Mouse (Mus musculus) neutrophil, adult 83 days (primary cell): ENCODE measurements around the gene Gm2381. TPM values are rescaled to one million over a fixed set of nuclear protein-coding genes. Genes with fewer than 3 reads are reported as not detected.

Experiments
- total RNA-seq, 2 experiments: library from RNA; stranded (reverse); gene quantifications; one replicate each; pipeline ENCODE4 v1.2.4; 2023

The Gm2381 gene
- not detected for total RNA-seq

GRCm38 (mm10) chr7:42866801-42867458 lies at the start of gene Gm2381:
Gene Gm2381 (minus strand): TSS chr7:42867234.

DNA sequence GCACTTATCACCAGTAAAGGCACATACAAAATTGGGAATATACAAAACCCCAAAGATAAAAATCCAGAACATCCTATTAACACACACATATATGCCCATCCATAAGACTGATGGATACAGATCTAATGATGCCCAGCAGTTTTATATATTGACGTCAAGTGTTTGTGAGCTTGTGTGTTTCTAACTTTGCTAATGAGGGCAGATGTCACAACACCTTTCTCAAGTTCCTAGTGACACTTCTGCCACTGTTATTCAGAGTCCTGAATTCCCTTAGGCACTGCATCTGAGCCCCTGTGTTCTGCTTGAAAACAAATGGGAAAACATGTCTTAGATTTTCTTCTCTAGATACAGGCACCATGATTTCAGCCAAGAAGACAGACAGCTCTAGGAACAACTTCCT lies 73.6 kb downstream of the Gm2381 start, which contains the start of gene Vmn2r62:
Gene Vmn2r62 (minus strand): TSS at position 101 of the 400 bp plus-strand sequence.

Other genes starting within 250 kb of the Gm2381 start
- gene Zfp976, start 224.6 kb downstream of the Gm2381 start, total RNA-seq: under 1 TPM; 0.73 to 0.79 TPM
- 1 to 10 TPM; 1.1 to 1.6 TPM for gene Zfp975, start 174.5 kb downstream of the Gm2381 start, total RNA-seq
- not detected for gene Gm17067, start 140.2 kb downstream of the Gm2381 start, total RNA-seq
- gene Vmn2r62, start 73.7 kb downstream of the Gm2381 start, total RNA-seq: not detected
- gene Vmn2r63, start 66.6 kb upstream of the Gm2381 start, total RNA-seq: not detected
- not detected for gene Gm9268, start 151.5 kb upstream of the Gm2381 start, total RNA-seq
- gene Zfp936, start 247.0 kb upstream of the Gm2381 start, total RNA-seq: not detected